Mouse (Mus musculus) ovary, adult 10 weeks (tissue): ENCODE results near the gene Fut8. TPM values are rescaled to one million over a fixed set of nuclear protein-coding genes. Genes with fewer than 3 reads are reported as not detected.

Experiments used
- polyA plus RNA-seq: library from polyadenylated mRNA; stranded (reverse); fragments of 350-450 nt; fragmentation: Illumina TruSeq; extraction: RNeasy Lipid Tissue Mini Kit (QIAGEN cat#74804); gene quantifications from one replicate; pipeline ENCODE4 v1.2.3, GENCODE M21; 2014

The Fut8 gene
- polyA plus RNA-seq, result 164 TPM

DNA sequence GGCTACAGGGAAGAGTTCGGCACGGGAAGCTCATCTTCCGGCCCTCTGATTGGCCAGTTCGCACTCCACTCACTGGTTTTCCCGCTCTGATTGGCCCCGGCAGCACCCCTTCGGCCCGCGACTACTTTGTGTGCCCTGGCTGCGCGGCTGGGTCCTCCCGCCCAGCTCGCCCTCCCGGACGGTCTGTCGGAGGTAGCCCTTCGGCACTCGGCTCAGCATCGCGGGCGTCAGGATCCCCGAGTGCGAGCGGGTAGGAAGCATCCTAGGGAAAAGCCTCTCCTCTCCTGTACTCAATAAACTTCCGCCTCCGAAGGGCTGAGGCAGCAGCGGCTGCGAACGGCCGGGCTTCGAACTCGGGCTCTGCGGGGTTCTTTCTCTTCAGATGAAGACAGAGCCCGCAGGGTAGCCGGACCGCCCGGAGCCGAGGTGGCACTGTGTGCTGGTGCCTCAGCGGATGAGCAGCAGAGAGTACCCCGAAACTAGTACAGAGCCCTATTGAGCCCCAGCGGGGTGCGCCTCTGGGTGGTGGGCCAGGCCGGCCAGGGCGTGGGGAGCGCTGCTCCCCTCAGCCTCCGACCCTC lies at the start of gene Fut8:
Gene Fut8, plus strand, starts transcription at position 176 of the 581 bp plus-strand sequence.

